Mouse (Mus musculus) olfactory bulb, adult 2 months (tissue): ENCODE data around the gene Bet1l. TPM values are rescaled to one million over a fixed set of nuclear protein-coding genes. Genes with fewer than 3 reads are reported as not detected.

Experiments used
- H3K27ac ChIP-seq: fragments of 200-500 bp; 2 replicates; pipeline ENCODE4 v1.5.1; 2012; ENCODE audit warnings: low read depth, low read length; ENCODE audit not compliant: insufficient read depth
- H3K4me1 ChIP-seq: fragments of 200-500 bp; 2 replicates; pipeline ENCODE4 v1.6.1; 2012; ENCODE audit warnings: low read length; ENCODE audit not compliant: control insufficient read depth, insufficient read depth
- H3K4me3 ChIP-seq: fragments of 200-500 bp; 2 replicates; pipeline ENCODE4 v1.5.1; 2012; ENCODE audit warnings: mild to moderate bottlenecking, low read depth, low read length, moderate library complexity; ENCODE audit not compliant: insufficient read depth
- CTCF ChIP-seq: fragments of 200-500 bp; IDR thresholded peaks from 2 replicates; pipeline ENCODE4 v1.5.1; 2012; ENCODE audit warnings: low read depth, mild to moderate bottlenecking, low read length, moderate library complexity; ENCODE audit not compliant: insufficient read depth
- POLR2A ChIP-seq: fragments of 200-500 bp; IDR thresholded peaks from 2 replicates; pipeline ENCODE4 v1.6.1; 2012; ENCODE audit warnings: mild to moderate bottlenecking, low read depth, low read length, moderate library complexity; ENCODE audit not compliant: insufficient read depth
- WGBS: fragments of 180-500 bp; shearing (Covaris S2); methylation state at CpG from one replicate; pipeline ENCODE4 v1.1.7; 2018; 5-methylcytosine and 5-hydroxymethylcytosine counted together
- polyA plus RNA-seq: library from polyadenylated mRNA; stranded (reverse); fragments of >200 nt; gene quantifications from 2 replicates; pipeline ENCODE4 v1.2.4, GENCODE M21; 2012; ENCODE audit warnings: low replicate concordance; ENCODE audit not compliant: missing spikeins, insufficient read depth, insufficient read length

The Bet1l gene
- polyA plus RNA-seq, 1 experiment, result not detected

- TF ChIP-seq CTCF (no peak), POLR2A (no peak)
- H3K4me1 ChIP-seq, result no peaks in the 10 kb centered on the region; the same call in 1 of the 2 replicates
- H3K27ac ChIP-seq, result no peak overlapping the region
- WGBS, result 59% methylated on average over 4 of the region's 4 CpGs
- no peak overlapping the region for H3K4me3 ChIP-seq
Measured at GRCm38 (mm10) chr7:140874224-140874623, 16.8 kb upstream of the Bet1l start.

DNA sequence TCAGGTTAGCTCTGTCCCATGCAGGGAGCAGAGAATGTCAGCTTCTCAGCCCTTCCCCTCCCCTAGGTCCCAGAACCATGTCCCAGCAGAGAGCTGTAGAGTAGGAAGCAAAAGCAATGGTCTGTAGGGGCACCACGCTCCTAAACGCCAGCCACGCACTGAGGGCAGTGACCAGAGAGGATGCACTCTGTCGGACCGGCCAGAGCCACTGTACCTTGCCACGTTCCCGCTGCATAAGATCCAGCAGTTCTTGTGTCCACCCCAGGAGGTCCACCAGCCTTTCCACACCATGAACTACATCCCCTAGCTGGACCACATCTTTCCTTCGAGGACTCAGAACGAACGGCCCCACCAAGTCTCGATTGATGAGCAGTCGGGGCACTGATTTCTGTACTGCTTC lies 7.4 kb upstream of the Bet1l start:
- no peaks in the 10 kb centered on the region; the same call in 1 of the 2 replicates for H3K4me1 ChIP-seq
- WGBS, result 86% methylated on average over 12 of the region's 12 CpGs

GRCm38 (mm10) chr7:140860728-140861127 lies 3.4 kb upstream of the Bet1l start:
- H3K27ac ChIP-seq, result no peak overlapping the region
- peaks cover 22% of the 10 kb centered on the region for H3K4me1 ChIP-seq
- TF ChIP-seq CTCF, result no peak
- H3K4me3 ChIP-seq, result no peak overlapping the region
- 86% methylated on average over 5 of the region's 5 CpGs for WGBS

More for the DNA sequence above, 7.4 kb upstream of the Bet1l start:
- no peak overlapping the region for H3K27ac ChIP-seq
- TF ChIP-seq POLR2A (no peak), CTCF (no peak)
- no peak overlapping the region for H3K4me3 ChIP-seq

GRCm38 (mm10) chr7:140859997-140860396 lies 2.6 kb upstream of the Bet1l start:
- 79% methylated on average over 6 of the region's 6 CpGs for WGBS
- no peak for TF ChIP-seq CTCF
- TF ChIP-seq POLR2A, result no peak
- H3K4me3 ChIP-seq, result no peak overlapping the region
- no peak overlapping the region for H3K27ac ChIP-seq
- H3K4me1 ChIP-seq, result peaks cover 29% of the 10 kb centered on the region

GRCm38 (mm10) chr7:140858746-140859145 lies 1.4 kb upstream of the Bet1l start:
- WGBS, result 94% methylated on average over 8 of the region's 8 CpGs
- TF ChIP-seq CTCF (no peak), POLR2A (no peak)

GRCm38 (mm10) chr7:140856785-140857549 lies 410 bp downstream of the Bet1l start, which contains the start of gene Ric8a:
Gene Ric8a (plus strand): TSS chr7:140856957.
- peaks cover 32% of the 10 kb centered on the region for H3K4me1 ChIP-seq
- H3K27ac ChIP-seq, result peak within 1 kb of the TSS; percentile 68
- WGBS, result under 1% methylated on average over 50 of the region's 50 CpGs

More at GRCm38 (mm10) chr7:140858746-140859145, 1.4 kb upstream of the Bet1l start:
- Histone ChIP-seq H3K4me1 (peaks cover 32% of the 10 kb centered on the region), H3K27ac (no peak overlapping the region), H3K4me3 (peak overlapping the region; percentile 71; the same call in 1 of the 2 replicates)

DNA sequence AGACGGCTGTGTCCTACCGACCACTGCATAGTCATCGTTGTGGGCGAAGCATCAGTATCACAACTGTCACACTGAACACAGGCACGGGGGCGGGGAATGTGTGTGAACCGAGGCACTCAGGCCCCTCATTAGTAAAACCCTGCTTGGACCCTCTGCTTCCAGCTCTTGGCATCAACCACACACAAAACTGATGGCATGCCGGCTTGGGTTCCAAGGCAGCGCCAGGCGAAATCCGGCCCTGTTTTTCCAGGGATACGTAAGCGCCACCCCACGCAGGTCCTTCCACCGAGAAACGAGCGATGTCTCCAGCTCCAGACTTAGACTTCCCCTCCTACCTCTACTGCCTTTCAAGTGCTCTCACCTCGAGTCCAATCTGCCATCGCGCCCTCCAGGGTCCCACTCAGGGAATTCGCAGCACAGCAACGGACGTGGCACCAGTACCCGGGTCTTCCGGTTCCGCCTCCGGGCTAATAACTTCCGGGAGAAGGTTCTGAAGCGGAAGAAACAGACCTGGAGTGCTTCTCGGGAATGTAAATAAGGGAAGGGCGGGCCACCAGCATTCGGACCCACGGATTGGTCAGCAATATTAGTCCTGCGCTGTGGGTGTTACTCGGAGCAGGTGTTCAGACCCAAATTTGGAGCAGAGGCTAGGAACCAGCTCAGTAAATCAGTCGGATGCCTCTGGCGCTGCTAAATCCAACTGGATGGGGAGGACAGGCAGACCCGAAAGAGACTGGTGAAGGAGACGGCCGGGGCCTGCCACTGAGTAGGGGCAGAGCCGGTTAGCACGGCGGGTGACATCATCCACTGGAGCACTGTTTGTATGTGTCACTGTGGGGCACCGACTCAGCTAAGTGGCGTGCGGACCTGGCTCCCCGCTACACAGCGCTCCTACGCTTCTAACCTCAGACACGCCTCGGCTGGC lies 1.3 kb downstream of the Bet1l start, which contains the start of gene Gm45785:
Gene Gm45785 (minus strand): TSS at position 472 of the 925 bp plus-strand sequence.
- peak within 1 kb of the TSS; percentile 71 for H3K4me3 ChIP-seq
- no peak for TF ChIP-seq CTCF
- peak; percentile 55; the same call in 1 of the 2 replicates for TF ChIP-seq POLR2A
- WGBS, result under 1% methylated on average over 51 of the region's 51 CpGs

More at GRCm38 (mm10) chr7:140856785-140857549, 410 bp downstream of the Bet1l start, which contains the start of gene Ric8a:
- H3K4me3 ChIP-seq, result peak within 1 kb of the TSS; percentile 71
- TF ChIP-seq POLR2A (peak; percentile 64), CTCF (no peak)

GRCm38 (mm10) chr7:140855181-140855580 lies 2.2 kb downstream of the Bet1l start:
- Histone ChIP-seq H3K4me3 (peak overlapping the region; percentile 71; the same call in 1 of the 2 replicates), H3K27ac (no peak overlapping the region), H3K4me1 (peaks cover 32% of the 10 kb centered on the region)
- no peak for TF ChIP-seq CTCF
- TF ChIP-seq POLR2A, result no peak
- 65% methylated on average over 9 of the region's 9 CpGs for WGBS

More for the DNA sequence above, 1.3 kb downstream of the Bet1l start, which contains the start of gene Gm45785:
- Histone ChIP-seq H3K27ac (peak within 1 kb of the TSS; percentile 68), H3K4me1 (peaks cover 32% of the 10 kb centered on the region)

DNA sequence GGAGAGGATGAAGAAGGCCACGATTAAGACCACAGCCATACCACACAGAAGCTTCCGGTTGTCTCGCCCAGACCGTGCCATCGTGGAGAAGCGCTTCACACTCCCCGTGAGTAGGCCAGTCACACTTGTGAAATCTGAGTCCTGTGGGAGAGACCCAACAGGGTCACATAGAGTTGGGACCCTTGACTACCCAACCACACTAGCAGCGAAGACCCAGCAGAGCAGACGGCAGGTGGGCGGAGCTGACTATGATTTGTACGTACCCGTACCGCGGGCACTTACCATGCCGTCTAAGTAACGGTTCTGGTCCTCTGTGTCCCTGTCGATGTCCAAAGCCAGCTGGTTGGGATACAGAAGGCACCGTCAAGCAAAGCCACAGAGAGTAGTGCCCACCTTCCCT lies 2.9 kb downstream of the Bet1l start:
- Histone ChIP-seq H3K4me1 (peaks cover 29% of the 10 kb centered on the region), H3K27ac (no peak overlapping the region), H3K4me3 (no peak overlapping the region)
- TF ChIP-seq POLR2A (no peak), CTCF (no peak)
- 92% methylated on average over 18 of the region's 18 CpGs for WGBS
